Mouse (Mus musculus): Measurements from ENCODE around the gene Scgb2b19. TPM values are rescaled to one million over a fixed set of nuclear protein-coding genes. Genes with fewer than 3 reads are reported as not detected.
"Not testable (repeated sequence)": the region's sequence is repeated elsewhere in the genome, so short reads cannot be mapped to it uniquely, and the experiment has no call there.

The Scgb2b19 gene
- not detected in 2 replicates for polyA plus RNA-seq (2015; fragmentation: Nextera tagmentation; extraction: Ambion mirVana)

GRCm38 (mm10) chr7:33280238-33280637 is at the start of gene Scgb2b19:
TSS of gene Scgb2b19 (minus strand) at chr7:33280338.
- not testable (repeated sequence) for H3K27ac ChIP-seq (ENCODE audit: low read depth); H3K4me1 ChIP-seq (ENCODE audit: insufficient read depth); H3K36me3 ChIP-seq (replicated peaks; ENCODE audit: insufficient read depth, low read length); H3K9ac ChIP-seq (replicated peaks); DNase-seq; H3K4me2 ChIP-seq (ENCODE audit: low read depth, low read length); H3K27me3 ChIP-seq (ENCODE audit: insufficient read depth, low read length); H3K9me3 ChIP-seq (ENCODE audit: low read length); ATAC-seq; H3K4me3 ChIP-seq (ENCODE audit: low read depth, low read length)

- H3K4me3 ChIP-seq (ENCODE audit: low read depth, low read length); H3K9ac ChIP-seq (replicated peaks); H3K4me2 ChIP-seq (ENCODE audit: low read depth, low read length); H3K27ac ChIP-seq (ENCODE audit: low read depth); ATAC-seq; H3K36me3 ChIP-seq (replicated peaks; ENCODE audit: insufficient read depth, low read length); H3K9me3 ChIP-seq (ENCODE audit: low read length); H3K27me3 ChIP-seq (ENCODE audit: insufficient read depth, low read length); DNase-seq; H3K4me1 ChIP-seq (ENCODE audit: insufficient read depth): not testable (repeated sequence)
- WGBS (ENCODE audit: insufficient replicate concordance), result 67% methylated on average over 2 of the region's 3 CpGs
Measured at GRCm38 (mm10) chr7:33286991-33287390, 6.9 kb upstream of the Scgb2b19 start, which contains the start of gene Scgb1b19. TSS of gene Scgb1b19 (plus strand) at chr7:33287291.

Other genes with a start within 250 kb of the Scgb2b19 start
- not detected in 2 replicates for gene Scgb2b17, start 223.8 kb downstream of the Scgb2b19 start, polyA plus RNA-seq (2015; fragmentation: Nextera tagmentation; extraction: Ambion mirVana)
- not detected in 2 replicates for gene Scgb1b17, start 216.9 kb downstream of the Scgb2b19 start, polyA plus RNA-seq (2015; fragmentation: Nextera tagmentation; extraction: Ambion mirVana)
- gene Scgb2b18, start 106.5 kb downstream of the Scgb2b19 start, polyA plus RNA-seq (2015; fragmentation: Nextera tagmentation; extraction: Ambion mirVana), result not detected in 2 replicates
- not detected in 2 replicates for gene Scgb1b18, start 94.8 kb downstream of the Scgb2b19 start, polyA plus RNA-seq (2015; fragmentation: Nextera tagmentation; extraction: Ambion mirVana)
- gene Scgb1b19, start 7.0 kb upstream of the Scgb2b19 start, polyA plus RNA-seq (2015; fragmentation: Nextera tagmentation; extraction: Ambion mirVana), result not detected in 2 replicates
- not detected in 2 replicates for gene Scgb2b20, start 86.0 kb upstream of the Scgb2b19 start, polyA plus RNA-seq (2015; fragmentation: Nextera tagmentation; extraction: Ambion mirVana)
- not detected in 2 replicates for gene Scgb1b20, start 92.9 kb upstream of the Scgb2b19 start, polyA plus RNA-seq (2015; fragmentation: Nextera tagmentation; extraction: Ambion mirVana)
- not detected in 2 replicates for gene Scgb2b21, start 240.1 kb upstream of the Scgb2b19 start, polyA plus RNA-seq (2015; fragmentation: Nextera tagmentation; extraction: Ambion mirVana)

Measured in liver, postnatal 0 days (tissue).